Mouse (Mus musculus) megakaryocyte-erythroid progenitor cell, adult 5-6 weeks (primary cell): Measurements from ENCODE around the gene Myo18a. TPM values are rescaled to one million over a fixed set of nuclear protein-coding genes. Genes with fewer than 3 reads are reported as not detected.

Experiments used
- ATAC-seq: replicated peaks from 2 replicates; pipeline ENCODE4 v1.8.0; 2016; ENCODE audit warnings: mild to moderate bottlenecking, inconsistent platforms; ENCODE audit not compliant: severe bottlenecking, poor library complexity, low FRiP score, low TSS enrichment
- total RNA-seq, 2 experiments: library from RNA; stranded (forward) in 1 of 2; stranded (reverse) in 1 of 2; fragments of 200-1000, 215-1000 nt in 1 of 2; fragments of >200 nt in 1 of 2; fragmentation: Nextera tagmentation in 1 of 2; gene quantifications; 2 replicates each; pipeline ENCODE4 v1.2.3; 2014 to 2017

The Myo18a gene
- total RNA-seq, 2 experiments from 2014 or later = 69.3 to 84.3 TPM

DNA sequence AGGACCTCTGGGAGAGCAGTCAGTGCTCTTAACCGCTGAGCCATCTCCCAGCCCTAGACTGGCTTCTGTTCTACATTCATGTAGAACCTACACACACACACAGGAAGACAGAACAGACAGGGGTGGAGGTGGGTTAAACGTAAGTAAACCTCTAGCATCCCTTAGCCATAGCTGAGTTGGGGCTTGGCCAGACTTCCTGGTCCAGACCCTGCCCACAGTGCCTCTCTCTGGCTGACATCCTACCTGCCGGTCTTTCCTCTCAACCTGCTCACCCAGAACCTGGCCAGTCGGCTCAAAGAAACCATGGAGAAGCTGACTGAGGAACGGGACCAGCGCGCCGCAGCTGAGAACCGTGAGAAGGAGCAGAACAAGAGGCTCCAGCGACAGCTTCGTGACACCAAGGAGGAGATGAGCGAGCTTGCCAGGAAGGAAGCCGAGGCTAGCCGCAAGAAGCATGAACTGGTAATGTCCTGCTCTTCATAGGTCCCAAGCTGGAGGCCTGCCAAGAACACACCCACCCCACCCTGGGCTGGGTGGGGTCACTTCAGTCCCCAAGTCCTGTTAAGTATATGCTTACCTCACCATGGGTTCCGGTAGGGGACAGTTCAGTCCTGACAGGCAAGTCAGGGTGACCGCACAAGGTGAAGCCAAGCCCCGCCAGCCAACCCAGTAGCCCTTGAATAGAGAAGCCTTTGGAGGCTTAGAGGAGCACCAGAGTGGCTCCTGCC is 90.1 kb downstream of the Myo18a start:
- ATAC-seq = no peak

DNA sequence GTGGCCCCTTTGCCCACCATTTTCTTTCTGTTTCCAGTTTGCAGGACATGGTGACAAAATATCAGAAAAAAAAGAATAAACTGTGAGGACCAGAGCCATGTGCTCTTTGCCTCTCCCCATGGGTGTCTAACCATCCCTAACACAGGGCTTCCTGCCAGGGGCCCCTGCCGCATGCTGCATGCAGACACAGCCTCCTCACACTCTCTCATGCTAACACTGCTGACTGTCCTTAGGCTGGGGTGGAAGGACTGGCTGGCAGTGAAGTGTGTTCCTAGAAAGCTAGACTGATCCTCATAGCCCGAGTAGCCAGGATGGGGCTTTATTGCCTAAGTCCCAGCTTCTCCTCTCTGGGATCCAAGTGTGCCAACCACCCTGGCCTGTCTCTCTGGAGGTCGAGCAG is 91.6 kb downstream of the Myo18a start:
- no peak for ATAC-seq

- ATAC-seq = no peak
Measured at GRCm38 (mm10) chr11:77855396-77855795, 92.3 kb downstream of the Myo18a start.

DNA sequence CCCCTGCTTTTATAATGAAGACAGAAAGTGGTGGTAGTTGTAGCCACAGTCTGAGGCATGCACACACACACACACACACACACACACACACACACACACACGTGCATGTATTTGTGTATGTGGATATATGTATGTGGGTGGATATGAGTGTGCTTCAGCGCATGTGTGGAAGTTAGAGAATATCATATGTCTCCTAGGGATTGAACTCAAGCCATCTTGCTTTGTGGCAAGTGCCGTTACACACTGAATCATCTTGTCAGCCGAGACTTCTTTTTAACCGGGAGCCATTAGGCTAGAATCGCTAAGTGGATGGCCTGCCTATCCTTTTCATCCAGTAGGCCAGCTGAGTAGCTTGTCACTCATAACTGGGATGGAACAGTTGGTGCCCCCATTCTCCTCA is 94.0 kb downstream of the Myo18a start:
- no peak for ATAC-seq

DNA sequence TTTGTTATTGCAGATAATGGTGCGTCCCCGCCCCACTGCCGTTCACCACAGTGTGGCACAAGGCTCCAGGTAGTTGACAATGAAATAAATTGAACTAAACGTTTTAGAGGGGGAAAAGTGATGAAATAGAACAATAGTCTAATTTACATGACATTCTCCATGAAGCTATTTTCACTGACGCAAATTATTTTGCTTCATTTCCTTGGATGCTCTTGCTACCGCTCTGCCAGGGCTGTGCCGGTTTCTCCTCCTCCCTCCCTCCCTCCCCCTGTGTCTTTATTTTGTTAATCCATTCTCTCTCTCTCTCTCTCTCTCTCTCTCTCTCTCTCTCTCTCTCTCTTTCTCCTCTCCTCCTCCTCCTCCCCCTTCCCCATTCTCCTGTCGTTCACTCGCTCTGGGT is 95.5 kb downstream of the Myo18a start:
- no peak for ATAC-seq

GRCm38 (mm10) chr11:77860947-77861346 is 97.9 kb downstream of the Myo18a start:
- ATAC-seq = no peak

- ATAC-seq = no peak
Measured at GRCm38 (mm10) chr11:77862887-77863286, 99.8 kb downstream of the Myo18a start.

DNA sequence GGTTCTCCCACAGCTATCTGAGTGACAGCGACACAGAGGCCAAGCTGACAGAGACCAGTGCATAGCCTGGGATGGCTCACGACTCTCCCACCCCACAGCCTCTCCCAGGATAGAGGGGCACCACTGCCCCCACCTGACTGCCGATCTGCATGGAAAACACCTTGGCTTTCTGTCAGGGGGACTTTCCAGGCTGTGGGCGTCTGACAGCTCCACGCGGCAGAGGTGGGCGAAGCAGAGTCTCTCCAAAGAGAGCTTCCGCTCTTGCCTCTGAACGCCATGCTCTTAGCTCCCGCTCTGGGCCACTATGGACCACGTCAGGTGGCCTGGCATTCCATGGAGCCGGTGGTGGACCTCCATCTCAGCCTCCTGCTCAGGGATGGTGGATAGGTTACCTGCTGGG is 101.7 kb downstream of the Myo18a start:
- ATAC-seq = no peak

DNA sequence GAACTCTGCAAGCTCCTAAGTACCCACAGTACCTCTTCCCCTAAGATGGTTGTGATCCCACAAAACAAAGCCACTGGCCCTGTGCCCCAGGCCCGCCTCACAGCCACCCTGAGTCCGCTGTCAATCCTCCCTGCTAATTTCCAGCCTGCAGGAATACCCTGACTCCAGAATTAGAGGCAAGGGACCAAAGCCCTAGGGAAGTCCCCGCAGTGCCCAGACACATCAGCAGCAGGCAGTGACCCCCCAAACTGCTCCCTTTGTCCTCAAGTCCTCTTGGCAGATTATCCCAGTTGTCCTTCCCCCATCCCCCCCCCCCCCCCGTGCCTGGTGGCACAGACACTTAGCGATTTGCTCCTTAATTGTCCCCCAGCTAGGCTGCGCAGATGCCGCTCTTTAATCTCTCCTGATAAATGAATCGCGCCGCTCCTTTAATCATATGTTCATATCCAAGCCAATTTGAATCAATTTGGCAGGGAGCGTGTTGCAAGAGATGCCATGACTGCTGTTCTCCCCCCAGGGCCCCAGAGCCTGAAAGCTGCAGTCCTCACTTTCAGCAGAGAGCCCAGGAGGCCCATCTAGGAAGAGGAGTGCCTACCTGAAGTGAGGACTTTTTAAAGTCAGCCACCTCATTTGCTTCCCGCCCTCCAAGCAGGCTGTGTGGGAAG is 104.5 kb downstream of the Myo18a start:
- ATAC-seq = no peak

DNA sequence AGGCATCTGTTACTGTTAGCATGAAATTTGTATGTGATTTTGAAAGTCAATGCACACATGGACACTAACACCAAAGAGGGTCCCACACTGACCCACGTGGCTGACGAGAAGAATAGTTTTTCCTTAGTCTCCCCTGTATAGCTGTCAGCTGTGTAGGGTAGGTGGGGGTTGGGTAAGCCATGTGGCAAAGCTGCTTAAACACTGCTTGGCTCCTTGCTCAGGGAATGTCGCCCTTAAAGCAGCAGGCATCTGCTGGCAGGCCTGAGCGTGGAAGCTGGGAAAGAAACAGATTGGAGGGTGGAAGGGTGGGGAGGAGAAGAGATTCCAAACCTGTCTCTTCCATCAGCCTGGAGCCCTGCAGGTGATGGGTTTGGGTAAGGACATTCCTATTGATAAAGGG is 108.4 kb downstream of the Myo18a start:
- ATAC-seq = no peak

DNA sequence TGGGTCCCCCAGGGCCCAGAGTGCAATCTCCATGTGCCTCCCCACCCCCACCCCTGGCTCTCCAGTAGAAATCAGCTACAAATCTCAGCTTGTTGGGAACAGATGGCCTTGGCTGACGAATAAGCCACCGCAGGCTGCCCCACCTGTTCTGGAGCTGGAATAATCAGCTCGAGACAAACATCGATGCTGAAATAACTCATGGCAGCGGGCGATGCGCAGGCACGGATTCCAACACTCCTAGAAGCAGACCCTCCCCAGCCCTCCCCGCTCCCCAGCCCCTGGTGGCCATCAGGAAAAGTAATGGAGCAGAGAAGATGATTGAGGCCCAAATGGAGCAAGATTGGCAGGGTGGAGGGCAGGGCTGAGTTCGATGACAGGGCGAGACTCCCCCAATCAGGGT is 109.2 kb downstream of the Myo18a start:
- ATAC-seq = no peak

GRCm38 (mm10) chr11:77872685-77873084 is 109.6 kb downstream of the Myo18a start:
- no peak for ATAC-seq

DNA sequence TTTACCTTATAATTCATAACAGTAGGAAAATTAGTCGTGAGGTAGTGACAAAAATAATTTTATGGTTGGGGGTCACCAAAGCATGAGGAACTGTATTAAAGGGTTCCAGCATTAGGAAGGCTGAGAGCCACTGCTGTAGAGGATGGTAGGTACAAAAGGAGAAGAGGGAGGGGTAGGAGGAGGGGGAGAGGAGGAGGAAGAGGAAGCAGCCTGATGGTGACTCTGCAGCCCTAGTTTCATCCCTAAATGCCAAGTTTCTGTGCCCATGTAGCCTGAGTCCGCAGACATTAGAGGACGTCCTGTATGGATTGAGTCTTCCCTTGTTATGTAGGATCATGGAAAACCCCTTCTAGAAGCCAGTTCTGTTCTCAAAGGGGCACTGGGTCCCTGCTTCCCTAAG is 110.1 kb downstream of the Myo18a start:
- ATAC-seq = no peak

DNA sequence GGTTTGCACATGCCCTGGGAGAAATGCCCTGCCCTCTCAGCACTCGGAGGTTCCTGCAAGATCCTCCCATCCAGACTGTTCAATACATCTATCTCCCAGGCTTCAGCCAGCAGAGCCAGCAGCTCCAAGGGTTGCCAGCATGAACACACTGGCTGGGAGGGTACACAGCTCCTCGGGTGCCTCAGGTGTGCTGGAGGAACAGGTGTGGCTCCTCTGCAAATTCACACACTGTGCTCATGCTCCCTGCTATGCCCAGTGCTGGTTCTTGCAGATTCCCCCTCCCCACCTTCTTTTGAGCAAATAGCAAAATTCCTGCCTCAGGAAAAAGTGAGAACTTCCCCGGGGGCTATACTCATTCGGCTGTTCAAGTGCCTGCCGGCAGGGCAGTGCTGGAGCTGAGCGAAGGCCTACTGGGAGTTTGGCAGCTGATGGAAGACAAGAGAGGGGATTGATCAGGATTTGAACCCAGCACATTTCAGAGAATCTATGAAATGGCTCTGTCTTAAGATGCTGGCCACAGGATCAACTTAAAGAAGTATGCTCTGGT is 111.7 kb downstream of the Myo18a start:
- ATAC-seq = no peak

DNA sequence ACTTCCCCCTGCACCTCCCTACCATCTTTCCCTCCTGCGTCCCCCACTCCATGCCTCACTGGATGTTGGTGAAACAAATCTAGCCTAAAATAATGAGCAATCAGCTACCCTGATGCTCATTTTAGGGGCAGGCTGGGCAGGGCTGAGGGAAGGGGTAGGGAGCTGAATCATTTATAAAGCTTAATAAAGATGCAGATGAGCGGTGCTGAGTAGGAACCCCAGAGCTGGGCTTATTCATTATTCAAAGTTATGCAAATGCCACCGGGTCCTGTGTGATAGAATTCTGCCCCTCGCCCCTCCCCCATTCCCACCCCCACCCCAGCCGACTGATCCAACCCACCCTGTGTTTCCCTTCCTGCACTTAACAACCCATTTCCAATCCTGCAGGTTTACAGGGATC is 112.2 kb downstream of the Myo18a start:
- no peak for ATAC-seq

DNA sequence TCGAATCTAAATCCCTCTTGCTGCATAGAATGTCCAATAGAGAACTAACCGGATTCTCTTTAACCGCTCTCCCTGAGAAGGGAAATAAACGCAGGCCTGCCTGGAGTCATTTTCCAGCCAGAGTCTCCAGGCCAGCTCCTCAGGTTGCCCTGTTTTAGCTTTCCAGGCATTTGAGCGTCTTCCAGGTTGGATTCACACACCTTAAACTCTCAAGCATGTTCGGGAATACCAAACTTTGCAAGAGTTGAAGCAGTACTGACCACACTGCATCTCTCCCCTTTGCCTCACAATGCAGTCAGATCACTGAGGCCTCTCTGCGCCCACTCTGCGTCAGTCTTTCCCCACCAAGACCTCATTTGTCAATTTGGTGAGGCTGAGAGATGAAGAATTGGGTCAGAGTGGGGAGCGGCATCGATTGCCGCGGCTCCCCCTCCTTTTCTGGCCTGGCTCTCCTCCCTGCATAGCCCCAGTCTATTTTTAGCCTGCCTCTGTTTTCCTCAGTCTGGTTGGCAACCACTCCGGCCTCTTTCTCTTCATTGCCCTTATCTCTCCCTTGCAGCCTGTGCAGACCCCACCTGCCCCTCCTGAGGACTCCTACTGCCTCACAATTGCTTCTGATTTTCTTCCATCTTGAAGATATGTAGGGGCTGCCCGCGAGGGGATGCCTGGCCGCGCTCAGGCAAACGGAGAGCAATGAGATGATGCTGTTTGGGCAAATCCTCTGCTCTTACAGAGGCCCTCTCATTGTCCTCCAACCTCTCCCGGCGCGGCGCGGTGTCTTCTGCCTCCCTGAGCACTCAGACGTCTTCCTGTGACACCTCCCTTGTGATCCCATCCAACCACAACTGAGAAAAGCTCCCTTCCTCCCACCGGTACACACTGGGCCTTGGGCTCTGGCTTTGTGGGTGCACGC is 113.1 kb downstream of the Myo18a start:
- ATAC-seq = peak; percentile 64; the same call in 1 of the 2 replicates

GRCm38 (mm10) chr11:77876760-77877148 is 113.7 kb downstream of the Myo18a start:
- no peak for ATAC-seq

GRCm38 (mm10) chr11:77884524-77885245 is 121.6 kb downstream of the Myo18a start:
- no peak for ATAC-seq

DNA sequence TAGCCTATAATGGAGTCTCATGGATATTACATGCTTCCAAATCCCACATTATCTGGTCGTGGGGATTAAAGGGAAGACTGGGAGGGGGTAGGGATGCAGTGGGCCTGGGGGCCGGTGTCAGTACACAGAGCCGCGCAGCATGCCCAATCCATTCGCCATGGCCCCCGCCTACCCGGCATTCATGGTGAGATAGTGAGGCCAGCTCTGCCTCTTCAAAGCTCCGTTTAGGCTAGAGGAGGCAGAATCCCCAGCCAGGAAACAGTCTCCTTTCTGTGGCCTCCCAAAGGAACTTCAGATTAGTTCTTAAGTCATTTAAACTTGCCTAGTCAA is 122.2 kb downstream of the Myo18a start:
- ATAC-seq = no peak
